ENCODE assay signal across 9 mouse cellular contexts in the genomic region with DNA sequence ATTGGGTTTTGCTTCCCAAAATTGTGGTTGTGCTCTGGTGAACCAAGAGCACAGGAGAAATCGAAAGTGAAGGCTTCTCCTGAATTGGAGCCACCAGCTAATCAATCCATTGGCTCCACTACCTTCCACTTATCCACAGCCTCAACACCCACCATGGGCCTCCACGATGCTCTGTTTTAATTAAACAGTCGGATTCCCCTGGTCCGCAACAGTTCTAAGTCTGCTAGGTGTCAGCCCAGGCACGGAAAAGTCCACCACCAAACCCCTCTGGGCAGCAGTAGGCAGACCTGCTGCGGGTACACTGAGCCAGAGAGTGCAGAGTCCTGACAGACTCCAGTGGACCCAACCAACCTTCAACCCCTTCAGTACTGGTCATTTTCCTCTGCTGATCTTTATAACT.
DNase-seq lines count a peak whose midpoint lies in the region; ATAC-seq and TF ChIP-seq lines count a peak whose summit lies in the region.
"Had no signal": no experiment of that assay in that cellular context is flagged by ENCODE, and none has a peak within 500 bp of the region (broad histone marks: within the 10 kb centered on the region; RNA-seq: fewer than 3 reads in every experiment).

No protein-coding gene starts in this region.

- no peaks in the 10 kb centered on the region for H3K36me3 ChIP-seq in forebrain, embryonic 14.5 days (ENCODE audit: control insufficient read depth, insufficient read depth, low read length)
- no peaks in the 10 kb centered on the region for H3K36me3 ChIP-seq in forebrain, embryonic 15.5 days
- H3K36me3 ChIP-seq in lung, postnatal 0 days (ENCODE audit: insufficient read depth, low read length), result no peaks in the 10 kb centered on the region
- no peaks in the 10 kb centered on the region for H3K36me3 ChIP-seq in embryonic facial prominence, embryonic 11.5 days (replicated peaks; ENCODE audit: control insufficient read depth, insufficient read depth, low read depth, low read length)
- H3K36me3 ChIP-seq: limb, embryonic 15.5 days had no signal

- H3K4me2 ChIP-seq in forebrain, embryonic 14.5 days (ENCODE audit: low read length), result no peak overlapping the region
- no peak overlapping the region for H3K4me2 ChIP-seq in forebrain, embryonic 15.5 days (replicated peaks)
- no peak overlapping the region for H3K4me2 ChIP-seq in lung, postnatal 0 days (replicated peaks; ENCODE audit: low read depth, low read length)
- no peak overlapping the region for H3K4me2 ChIP-seq in embryonic facial prominence, embryonic 11.5 days (ENCODE audit: low read depth, low read length)
- H3K4me2 ChIP-seq: limb, embryonic 15.5 days had no signal

- DNase-seq in forebrain, embryonic 14.5 days (ENCODE audit: low spot score), result peak; percentile 71
- DNase-seq in lung, postnatal 0 days (ENCODE audit: low spot score), result peak; percentile 91
- DNase-seq in lung, adult 18-20 months, result no peak
- DNase-seq in NIH3T3 (ENCODE audit: low read depth), result peak; percentile 87
- DNase-seq in embryonic facial prominence, embryonic 11.5 days (ENCODE audit: low spot score), result peak; percentile 88
- no peak for DNase-seq in frontal cortex, postnatal 10 days (ENCODE audit: low spot score in 2 of 2)

- no peak for TF ChIP-seq EP300 in lung, postnatal 0 days (IDR thresholded peaks at IDR 0.05)

- no peak for ATAC-seq in forebrain, embryonic 14.5 days
- no peak for ATAC-seq in forebrain, embryonic 15.5 days (replicated peaks)
- ATAC-seq in lung, postnatal 0 days, result no peak
- ATAC-seq in embryonic facial prominence, embryonic 11.5 days (replicated peaks; ENCODE audit: insufficient number of reproducible peaks, low FRiP score, low TSS enrichment, low read depth), result no peak
- ATAC-seq in megakaryocyte progenitor cell, adult 5-6 weeks (replicated peaks; ENCODE audit: poor library complexity), result peak; percentile 44; the same call in 1 of the 2 replicates

- H3K9ac ChIP-seq in forebrain, embryonic 14.5 days (ENCODE audit: low read length), result no peak overlapping the region
- no peak overlapping the region for H3K9ac ChIP-seq in forebrain, embryonic 15.5 days (replicated peaks)
- H3K9ac ChIP-seq in lung, postnatal 0 days (replicated peaks; ENCODE audit: low read depth), result no peak overlapping the region
- no peak overlapping the region for H3K9ac ChIP-seq in embryonic facial prominence, embryonic 11.5 days (replicated peaks; ENCODE audit: low read length)
- H3K9ac ChIP-seq: limb, embryonic 15.5 days had no signal

- 89% methylated on average over 6 of the region's 6 CpGs for WGBS in forebrain, embryonic 14.5 days
- 91% methylated on average over 6 of the region's 6 CpGs for WGBS in forebrain, embryonic 15.5 days
- 91% methylated on average over 6 of the region's 6 CpGs for WGBS in lung, postnatal 0 days
- 91% methylated on average over 6 of the region's 6 CpGs for WGBS in embryonic facial prominence, embryonic 11.5 days

- no peak overlapping the region for H3K27ac ChIP-seq in forebrain, embryonic 14.5 days (ENCODE audit: low read depth, low read length)
- no peak overlapping the region for H3K27ac ChIP-seq in forebrain, embryonic 15.5 days (replicated peaks)
- no peak overlapping the region for H3K27ac ChIP-seq in lung, postnatal 0 days (ENCODE audit: low read length)
- H3K27ac ChIP-seq in embryonic facial prominence, embryonic 11.5 days (replicated peaks; ENCODE audit: low read depth, low read length), result no peak overlapping the region
- H3K27ac ChIP-seq: limb, embryonic 15.5 days had no signal

- no peak for TF ChIP-seq CTCF in lung, postnatal 0 days (IDR thresholded peaks at IDR 0.05)

- H3K9me3 ChIP-seq in forebrain, embryonic 14.5 days (replicated peaks; ENCODE audit: control insufficient read depth, low read length), result no peaks in the 10 kb centered on the region
- no peaks in the 10 kb centered on the region for H3K9me3 ChIP-seq in forebrain, embryonic 15.5 days
- H3K9me3 ChIP-seq in lung, postnatal 0 days (ENCODE audit: low read length), result no peaks in the 10 kb centered on the region
- no peaks in the 10 kb centered on the region for H3K9me3 ChIP-seq in embryonic facial prominence, embryonic 11.5 days (replicated peaks; ENCODE audit: control insufficient read depth, low read length)
- H3K9me3 ChIP-seq: limb, embryonic 15.5 days had no signal

- H3K4me3 ChIP-seq in forebrain, embryonic 14.5 days (ENCODE audit: low read depth, low read length), result no peak overlapping the region
- no peak overlapping the region for H3K4me3 ChIP-seq in forebrain, embryonic 15.5 days
- no peak overlapping the region for H3K4me3 ChIP-seq in lung, postnatal 0 days (ENCODE audit: low read depth, low read length)
- no peak overlapping the region for H3K4me3 ChIP-seq in embryonic facial prominence, embryonic 11.5 days (ENCODE audit: low read depth, low read length)
- H3K4me3 ChIP-seq: limb, embryonic 15.5 days had no signal

- no peaks in the 10 kb centered on the region for H3K27me3 ChIP-seq in forebrain, embryonic 14.5 days (replicated peaks; ENCODE audit: control insufficient read depth, insufficient read depth, low read length)
- no peaks in the 10 kb centered on the region for H3K27me3 ChIP-seq in forebrain, embryonic 15.5 days
- H3K27me3 ChIP-seq in lung, postnatal 0 days (replicated peaks; ENCODE audit: insufficient read depth, low read length), result no peaks in the 10 kb centered on the region
- H3K27me3 ChIP-seq in embryonic facial prominence, embryonic 11.5 days (ENCODE audit: control insufficient read depth, insufficient read depth, low read length), result no peaks in the 10 kb centered on the region
- H3K27me3 ChIP-seq: limb, embryonic 15.5 days had no signal

- no peaks in the 10 kb centered on the region for H3K4me1 ChIP-seq in forebrain, embryonic 14.5 days (ENCODE audit: control insufficient read depth, insufficient read depth, low read length)
- H3K4me1 ChIP-seq in forebrain, embryonic 15.5 days, result no peaks in the 10 kb centered on the region
- no peaks in the 10 kb centered on the region for H3K4me1 ChIP-seq in lung, postnatal 0 days (ENCODE audit: insufficient read depth, low read depth, low read length)
- H3K4me1 ChIP-seq in embryonic facial prominence, embryonic 11.5 days (ENCODE audit: control insufficient read depth, insufficient read depth, low read length), result no peaks in the 10 kb centered on the region
- H3K4me1 ChIP-seq: limb, embryonic 15.5 days had no signal

Comparison
In these comparisons a context has a peak if more than half of its experiments do, and no peak if none do; other contexts are left out.
1. DNase-seq: peak in forebrain, embryonic 14.5 days (single experiment), lung, postnatal 0 days (single experiment), NIH3T3 (single experiment) and embryonic facial prominence, embryonic 11.5 days (single experiment); none in lung, adult 18-20 months (0 of 2) and frontal cortex, postnatal 10 days (0 of 2).